Mouse (Mus musculus): ENCODE measurements around the gene Fam122a.

The Fam122a gene

GRCm38 (mm10) chr19:24490275-24490674 lies 13.1 kb upstream of the Fam122a start:
- no peak for DNase-seq (ENCODE audit: low spot score)

DNA sequence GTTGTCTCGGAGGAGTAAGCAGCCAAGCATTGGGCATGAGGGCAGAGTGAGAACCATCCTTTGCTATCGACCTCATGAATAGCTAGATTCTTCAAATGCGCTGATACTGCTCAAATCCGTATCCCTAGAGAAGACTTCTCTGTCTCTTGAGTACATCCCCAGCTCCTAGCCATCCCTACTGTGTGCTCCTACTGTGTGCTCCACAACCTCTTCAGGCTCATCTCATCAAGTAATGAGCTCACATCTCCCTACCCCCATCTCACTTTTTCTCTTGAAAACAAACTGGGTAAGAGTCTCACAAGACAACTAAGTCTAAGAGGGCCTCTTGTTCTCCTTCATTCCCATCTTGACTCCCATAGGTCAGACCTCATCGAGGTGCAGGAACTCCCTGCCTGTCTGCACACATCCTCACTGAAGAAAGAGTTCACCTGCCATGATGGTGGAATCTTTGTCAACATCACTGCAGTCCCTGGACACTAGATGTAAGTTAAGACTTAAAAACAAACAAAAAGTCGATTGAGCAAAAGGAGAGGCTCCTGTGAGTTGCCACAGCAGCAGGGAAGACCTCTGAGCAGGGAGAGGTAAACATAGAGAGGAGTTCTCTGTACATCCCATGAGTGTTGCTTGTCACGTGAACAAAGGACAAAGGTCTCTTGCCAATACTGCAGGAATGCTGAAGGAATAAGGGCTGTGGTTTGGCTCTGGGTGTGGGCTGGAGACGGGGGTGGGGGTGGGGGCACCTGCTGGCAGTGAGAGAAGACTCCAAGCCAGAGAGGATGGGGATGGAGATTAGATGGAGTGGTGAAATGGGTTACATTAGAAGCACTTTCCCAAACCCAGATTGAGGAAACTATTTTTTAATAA lies 9.5 kb upstream of the Fam122a start:
- DNase-seq (ENCODE audit: low spot score), result no peak

DNA sequence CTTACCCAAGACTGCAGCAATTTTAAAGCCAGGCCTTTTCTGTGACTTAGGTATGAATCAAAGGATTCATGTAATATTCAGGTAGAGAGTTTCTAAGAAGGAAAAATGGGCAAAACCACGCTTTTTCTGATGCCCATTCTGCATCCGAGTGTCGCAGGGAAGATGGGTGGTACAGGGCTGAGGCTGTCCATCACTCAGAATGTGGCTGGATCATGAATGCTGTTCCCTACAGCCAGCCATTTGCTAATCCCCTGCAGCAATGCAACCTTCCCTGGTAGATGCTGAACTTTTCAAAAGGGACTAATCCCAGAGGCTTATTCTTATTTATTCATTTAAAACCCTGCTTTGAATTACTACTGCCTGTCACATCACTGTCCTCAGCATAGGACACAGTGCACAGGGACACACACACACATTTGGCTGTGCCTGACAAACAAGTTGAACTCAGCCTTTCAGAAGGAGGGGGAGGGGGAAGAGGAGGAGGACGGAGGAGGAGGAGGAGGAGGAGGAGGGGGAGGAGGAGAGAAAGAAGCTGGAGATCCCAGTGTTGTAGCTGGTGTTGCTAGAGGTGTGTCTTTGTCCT lies 7.5 kb upstream of the Fam122a start:
- no peak for DNase-seq (ENCODE audit: low spot score)

DNA sequence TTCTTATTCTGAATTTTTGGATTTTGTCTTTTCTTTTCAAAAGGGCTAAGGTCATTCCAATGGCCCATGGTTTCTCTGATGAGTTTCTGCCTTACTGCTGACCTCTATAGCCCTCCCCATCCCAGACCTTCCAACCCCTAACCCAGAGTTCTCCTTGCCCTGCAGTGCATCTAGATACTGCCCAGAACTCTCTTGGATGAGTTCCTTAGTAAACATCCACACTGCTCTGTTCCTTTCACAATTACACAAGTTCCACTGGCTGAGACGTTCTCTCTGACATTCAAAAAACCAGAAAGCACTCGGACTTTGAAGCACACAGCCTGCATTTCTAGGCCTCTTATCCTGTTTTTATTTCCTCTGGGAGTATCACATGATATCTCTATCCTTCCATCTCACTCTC lies 3.8 kb upstream of the Fam122a start:
- no peak for DNase-seq (ENCODE audit: low spot score)

DNA sequence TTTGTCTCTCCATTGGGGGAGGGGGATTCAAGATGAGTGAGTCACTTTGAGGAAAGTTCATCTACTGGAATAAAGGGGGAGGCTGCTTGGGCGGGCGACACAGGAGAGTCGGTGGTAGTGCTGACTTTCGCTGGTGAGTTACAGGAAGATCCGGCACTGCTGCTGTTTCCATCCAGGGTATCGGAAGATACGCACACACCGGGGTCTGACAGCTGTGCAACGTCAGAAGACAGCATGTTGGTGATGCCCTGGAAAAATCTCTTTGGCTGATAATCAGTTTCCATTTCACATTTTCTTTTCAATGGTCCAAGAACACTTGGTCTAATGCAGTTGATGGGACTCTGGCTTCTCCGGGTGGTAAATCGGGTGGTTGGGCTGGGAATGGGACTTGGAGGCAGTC lies 695 bp downstream of the Fam122a start:
- DNase-seq (ENCODE audit: low spot score), result no peak

DNA sequence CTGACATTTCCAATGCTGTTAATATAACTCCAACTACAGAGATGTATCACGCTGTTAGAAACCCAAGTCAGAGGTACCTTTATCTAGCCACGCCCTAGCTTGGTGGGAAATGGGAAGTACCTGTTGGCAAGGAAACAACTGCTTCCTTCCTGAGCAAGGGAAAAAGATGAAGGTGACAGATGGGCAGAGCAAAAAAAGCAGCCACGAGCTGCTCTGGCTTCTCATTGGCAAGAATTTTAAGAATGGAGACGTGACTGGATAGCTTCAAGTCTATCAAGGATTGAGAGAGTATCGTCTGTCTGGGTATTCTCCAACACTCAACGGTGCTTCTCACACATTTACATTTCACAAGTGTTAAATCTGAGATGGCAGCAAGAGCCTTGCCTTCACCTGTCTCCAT lies 1.9 kb downstream of the Fam122a start:
- DNase-seq (ENCODE audit: low spot score), result no peak

- DNase-seq (ENCODE audit: low spot score), result no peak
Observed at GRCm38 (mm10) chr19:24472512-24472911, 4.6 kb downstream of the Fam122a start.

DNA sequence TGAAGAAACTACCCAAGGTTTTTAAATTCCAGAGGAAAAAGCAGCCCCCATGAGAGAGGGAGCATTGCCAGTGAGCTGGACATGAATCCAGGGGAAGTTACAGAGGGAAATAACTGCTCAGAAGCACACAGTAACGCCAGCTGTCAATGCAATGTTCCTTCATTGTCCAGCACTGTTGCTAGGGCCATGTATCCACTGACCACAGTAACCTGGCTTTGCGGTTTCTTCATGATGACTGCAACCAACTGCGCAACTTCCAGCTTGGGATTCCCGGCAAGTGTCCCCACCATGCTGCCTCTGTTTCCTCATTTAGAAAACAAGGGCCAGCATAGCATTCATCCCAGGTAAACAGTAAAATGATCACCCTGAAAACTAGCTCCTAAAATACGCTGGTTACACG lies 5.6 kb downstream of the Fam122a start:
- DNase-seq (ENCODE audit: low spot score), result no peak

DNA sequence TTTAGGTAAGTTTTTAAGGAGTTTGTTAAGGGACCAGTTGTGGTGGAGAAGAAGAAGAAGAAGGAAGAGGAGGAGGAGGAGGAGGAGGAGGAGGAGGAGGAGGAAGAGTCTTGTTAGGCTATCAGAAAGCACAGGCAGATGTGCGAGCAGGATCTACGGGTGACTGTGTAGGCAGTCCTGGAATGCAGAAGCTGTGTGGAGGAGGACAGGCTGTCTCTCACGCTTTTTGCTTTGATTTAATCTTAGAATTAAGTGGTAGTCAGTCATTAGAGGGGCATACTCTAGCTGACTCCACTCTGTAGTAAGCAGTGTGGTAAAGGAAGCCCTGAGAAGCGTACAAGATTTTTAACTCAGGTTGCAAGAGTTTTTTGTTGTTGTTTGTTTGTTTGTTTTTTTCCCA lies 7.9 kb downstream of the Fam122a start:
- DNase-seq (ENCODE audit: low spot score), result no peak

DNA sequence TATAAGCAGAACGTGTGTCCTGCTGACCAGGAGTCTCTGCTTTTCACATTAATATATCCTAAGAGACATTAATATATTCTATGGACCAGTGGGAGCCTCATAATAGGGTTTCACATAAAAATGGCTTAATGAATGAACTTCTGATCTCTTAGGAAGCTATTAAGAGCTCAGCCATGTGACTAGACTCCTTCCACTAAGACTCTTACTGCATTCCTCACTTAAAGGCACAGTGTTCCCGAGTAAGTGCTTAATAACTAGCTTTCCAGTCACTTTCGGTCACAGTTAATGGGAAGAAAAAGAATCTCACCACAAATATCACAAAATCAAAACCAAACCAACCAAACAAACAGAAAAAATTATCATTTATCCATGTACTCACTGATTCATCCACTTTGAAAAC lies 8.5 kb downstream of the Fam122a start:
- DNase-seq (ENCODE audit: low spot score), result no peak

GRCm38 (mm10) chr19:24463011-24463410 lies 14.1 kb downstream of the Fam122a start:
- no peak for DNase-seq (ENCODE audit: low spot score)

DNA sequence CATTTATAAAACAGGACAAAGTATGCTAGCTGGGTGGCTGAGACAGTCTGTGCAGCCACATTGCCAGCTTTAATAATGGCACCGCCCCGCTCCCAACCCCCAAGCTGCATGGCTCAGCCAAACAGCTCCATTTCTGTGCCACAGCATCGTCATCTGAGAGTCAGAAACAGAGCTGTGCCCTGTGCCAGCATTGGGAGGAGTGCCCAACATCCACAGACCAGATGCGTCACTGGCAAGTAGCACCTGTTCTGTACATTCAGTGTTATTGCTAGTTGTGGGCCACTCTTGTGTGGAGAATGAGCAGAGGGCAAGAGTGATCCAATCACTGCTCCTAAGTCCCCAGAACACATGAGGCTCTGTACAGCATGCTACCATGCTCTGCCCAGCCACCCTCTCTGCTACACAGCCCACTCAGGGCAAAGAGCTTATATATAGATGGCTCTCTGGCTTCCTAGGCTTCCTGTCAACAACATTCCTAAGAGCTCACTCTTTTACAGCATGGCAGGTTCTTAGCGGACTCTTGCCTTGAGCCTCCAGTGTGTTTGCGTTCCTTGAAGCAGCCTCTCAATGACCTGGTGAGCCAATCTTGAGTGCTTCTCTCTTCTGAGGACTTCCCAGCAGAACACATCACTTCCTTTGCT lies 20.4 kb downstream of the Fam122a start:
- peak; percentile 81 for DNase-seq (ENCODE audit: low spot score)

DNA sequence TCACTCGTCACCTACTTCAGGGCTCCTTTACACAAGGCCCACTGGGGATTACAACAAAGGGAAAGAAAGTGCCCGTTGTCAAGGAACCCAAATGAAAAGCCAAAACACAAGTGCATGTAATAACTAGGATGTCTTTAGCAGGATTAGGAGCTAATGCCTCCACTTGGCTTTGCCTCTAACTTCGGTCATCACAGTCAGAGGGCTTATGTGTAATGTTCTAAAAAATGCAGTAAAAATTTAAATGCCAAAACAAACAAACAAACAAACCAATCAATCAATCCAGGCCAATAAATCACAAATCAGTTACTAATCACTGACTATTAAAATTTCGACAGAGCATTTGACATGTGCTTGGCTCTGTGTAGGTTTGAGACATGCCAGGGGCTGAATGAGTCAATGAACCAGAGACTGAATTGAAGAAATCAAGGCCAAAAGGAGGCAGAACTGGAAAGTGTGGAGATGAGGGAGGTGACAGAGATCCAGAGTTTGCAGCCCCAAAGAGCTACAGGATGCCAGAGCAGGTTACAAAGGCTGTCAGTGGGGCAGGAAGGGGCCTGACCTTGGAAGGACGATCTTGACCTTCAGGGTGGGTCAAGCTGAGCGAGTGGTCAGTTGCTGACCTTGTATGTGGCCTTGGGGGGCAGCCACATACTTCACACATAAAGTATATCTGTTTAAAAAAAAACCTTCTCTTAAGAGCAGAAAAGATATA lies 21.8 kb downstream of the Fam122a start:
- no peak for DNase-seq (ENCODE audit: low spot score)

DNA sequence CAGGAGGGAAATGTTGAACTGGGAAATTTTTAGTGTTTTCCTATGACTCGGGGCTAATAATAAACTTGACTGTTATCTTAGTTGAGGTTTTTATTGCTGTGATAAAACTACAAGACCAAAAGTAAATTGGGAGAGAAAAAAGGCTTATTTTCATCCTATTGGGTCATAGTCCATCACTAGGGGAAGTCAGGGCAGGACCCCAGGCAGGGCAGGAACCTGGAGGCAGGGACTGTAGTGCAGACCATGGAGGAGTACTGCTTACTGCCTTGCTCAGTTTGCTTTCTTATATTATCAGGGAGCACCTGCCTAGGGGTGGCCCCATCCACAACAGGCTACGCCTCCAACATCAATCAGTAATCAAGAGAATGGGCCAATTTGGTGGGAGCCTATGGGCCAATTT lies 22.7 kb downstream of the Fam122a start:
- no peak for DNase-seq (ENCODE audit: low spot score)

- DNase-seq (ENCODE audit: low spot score), result no peak
Observed at GRCm38 (mm10) chr19:24453379-24453778, 23.8 kb downstream of the Fam122a start.

DNA sequence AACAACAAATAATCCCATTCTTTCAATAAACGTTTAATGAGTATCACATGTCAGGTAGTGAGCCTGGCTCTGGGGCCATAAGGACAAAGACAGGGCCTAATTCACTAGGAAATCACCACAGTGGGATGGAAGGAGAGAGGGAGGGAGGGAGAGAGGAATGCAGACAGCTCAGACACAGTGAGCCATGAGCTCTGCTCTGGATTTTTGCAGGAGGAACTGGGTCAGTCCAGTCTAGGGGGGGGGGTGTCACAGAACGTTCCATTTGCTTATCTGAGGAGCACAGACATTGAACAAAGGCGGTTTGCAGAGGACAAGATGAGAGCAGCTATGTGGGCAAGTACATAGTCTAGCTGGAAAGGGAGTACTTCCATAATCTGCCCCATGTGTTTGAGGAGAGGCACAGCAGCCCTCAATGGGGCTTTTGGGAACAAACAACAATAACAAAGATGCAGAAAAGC lies 24.7 kb downstream of the Fam122a start:
- no peak for DNase-seq (ENCODE audit: low spot score)

DNA sequence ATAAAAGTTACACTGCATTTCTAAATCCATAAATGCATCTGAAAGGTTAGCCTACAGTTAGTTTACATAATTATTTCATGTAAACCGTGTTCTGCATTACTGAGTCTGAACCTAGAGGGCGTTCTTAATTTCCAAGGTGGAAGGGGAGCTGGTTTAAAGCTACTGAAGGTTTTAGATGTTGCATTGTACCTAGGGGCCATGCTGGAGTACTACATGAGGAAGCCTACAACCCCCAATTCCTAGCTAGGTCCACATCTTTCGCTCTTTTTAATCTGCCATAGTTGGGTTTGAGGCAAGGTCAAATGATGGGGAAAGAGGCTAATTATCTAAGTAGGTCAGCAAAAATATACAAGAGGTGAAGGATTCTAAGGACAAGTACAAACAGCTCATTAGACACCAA lies 25.5 kb downstream of the Fam122a start:
- no peak for DNase-seq (ENCODE audit: low spot score)

DNA sequence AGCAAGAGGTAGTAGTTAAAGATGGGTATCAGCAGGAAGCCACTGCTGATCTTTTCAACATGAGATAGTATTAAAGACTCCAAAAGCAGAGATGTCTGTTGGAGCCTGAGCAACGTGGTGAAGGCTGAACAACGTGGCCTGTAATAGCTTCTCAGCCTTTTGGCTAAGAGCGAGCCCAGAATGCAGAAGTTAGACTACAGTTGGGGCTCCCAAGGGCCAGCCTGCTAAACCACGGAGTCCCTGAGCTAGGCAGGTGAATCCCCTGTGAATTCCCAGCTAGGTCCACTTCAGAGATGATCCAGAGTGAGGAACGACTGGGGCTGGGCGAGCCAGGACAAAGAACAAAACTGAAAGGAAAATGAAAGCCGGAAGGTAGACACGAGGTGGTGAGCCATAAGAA lies 26.4 kb downstream of the Fam122a start:
- no peak for DNase-seq (ENCODE audit: low spot score)

GRCm38 (mm10) chr19:24444322-24444721 lies 32.8 kb downstream of the Fam122a start:
- DNase-seq (ENCODE audit: low spot score), result no peak

DNA sequence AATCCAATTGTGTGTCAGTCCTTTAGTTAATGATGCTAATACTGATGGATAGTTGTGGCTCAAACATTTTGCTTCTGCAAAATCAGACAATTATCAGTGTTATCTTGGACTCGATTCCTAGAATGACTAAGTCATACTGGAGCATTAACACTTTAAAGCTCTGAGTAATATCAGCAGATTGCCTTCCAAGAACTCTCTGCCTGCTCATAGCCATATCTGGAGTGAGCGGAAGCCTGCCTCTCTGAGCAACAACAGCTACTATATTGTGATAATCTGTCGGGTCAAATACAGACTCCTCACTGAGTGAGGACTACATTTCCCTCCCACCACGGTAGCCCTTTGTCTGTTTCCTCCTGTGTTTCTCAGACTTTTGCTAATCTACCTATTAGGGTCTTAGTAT lies 37.4 kb downstream of the Fam122a start:
- no peak for DNase-seq (ENCODE audit: low spot score)

DNA sequence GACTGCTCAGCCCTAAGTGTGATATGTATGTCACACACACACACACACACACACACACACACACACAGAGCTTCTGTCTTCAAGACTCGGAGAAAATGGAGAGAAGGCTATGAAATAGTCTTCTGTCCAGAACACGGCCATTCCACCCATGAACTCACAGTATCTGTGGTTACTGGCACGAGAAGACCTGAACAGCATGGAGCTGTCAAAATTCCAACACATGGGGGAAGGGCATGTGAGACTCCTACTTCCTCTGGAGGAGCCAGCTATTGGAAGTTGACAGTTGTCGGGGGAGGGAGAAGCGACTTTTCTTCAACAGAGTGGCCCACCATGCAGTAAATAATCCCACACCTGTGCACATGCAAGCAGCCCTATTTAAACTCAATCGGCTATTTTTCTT lies 42.9 kb downstream of the Fam122a start:
- no peak for DNase-seq (ENCODE audit: low spot score)

- DNase-seq (ENCODE audit: low spot score), result no peak
Observed at GRCm38 (mm10) chr19:24432447-24432846, 44.7 kb downstream of the Fam122a start.

DNA sequence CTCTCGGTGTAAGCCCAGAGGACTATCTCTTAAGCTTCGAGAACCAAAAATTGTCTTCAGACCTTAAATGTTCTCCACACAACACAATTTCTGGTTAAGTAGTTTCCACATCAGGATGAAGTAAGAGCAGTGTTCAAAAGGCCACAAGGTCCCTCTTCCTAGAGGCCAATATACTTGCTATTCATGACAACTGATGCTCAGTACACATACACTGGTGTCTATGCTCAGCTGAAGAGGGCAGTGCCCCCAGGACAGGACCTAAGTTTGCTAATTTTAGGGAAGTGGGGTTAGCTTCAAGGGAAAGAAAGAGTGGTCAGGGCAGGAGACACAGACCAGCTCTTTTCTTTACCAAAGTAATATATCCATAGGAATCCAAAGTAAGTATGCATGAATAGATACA lies 45.8 kb downstream of the Fam122a start:
- DNase-seq (ENCODE audit: low spot score), result no peak
